Mouse (Mus musculus) neural tube, embryonic 15.5 days (tissue): ENCODE measurements around the gene Setd1b. TPM values are rescaled to one million over a fixed set of nuclear protein-coding genes. Genes with fewer than 3 reads are reported as not detected.
"Not testable (repeated sequence)": the region's sequence is repeated elsewhere in the genome, so short reads cannot be mapped to it uniquely, and the experiment has no call there.

Source experiments
- ATAC-seq: fragments of 200-750 bp; cut with Nextera tagmentation; 2 replicates; pipeline ENCODE4 v1.8.0; 2017; ENCODE audit warnings: mild to moderate bottlenecking, moderate TSS enrichment, moderate library complexity; ENCODE audit not compliant: low FRiP score
- H3K27ac ChIP-seq: fragments of 300-500 bp; sonication (generic); replicated peaks from 2 replicates; pipeline ENCODE4 v1.5.1; 2015; ENCODE audit warnings: mild to moderate bottlenecking, inconsistent platforms
- H3K27me3 ChIP-seq: fragments of 300-500 bp; sonication (generic); replicated peaks from 2 replicates; pipeline ENCODE4 v1.6.1; 2015; ENCODE audit warnings: inconsistent platforms
- H3K36me3 ChIP-seq: fragments of 300-500 bp; sonication (generic); 2 replicates; pipeline ENCODE4 v1.6.1; 2015; ENCODE audit warnings: inconsistent platforms
- H3K4me1 ChIP-seq: fragments of 300-500 bp; sonication (generic); 2 replicates; pipeline ENCODE4 v1.6.1; 2015; ENCODE audit warnings: inconsistent platforms
- H3K4me2 ChIP-seq: fragments of 300-500 bp; sonication (generic); 2 replicates; pipeline ENCODE4 v1.6.1; 2015; ENCODE audit warnings: inconsistent platforms, mild to moderate bottlenecking, moderate library complexity
- H3K4me3 ChIP-seq: fragments of 300-500 bp; sonication (generic); replicated peaks from 2 replicates; pipeline ENCODE4 v1.5.1; 2015; ENCODE audit warnings: mild to moderate bottlenecking, inconsistent platforms
- H3K9ac ChIP-seq: fragments of 300-500 bp; sonication (generic); replicated peaks from 2 replicates; pipeline ENCODE4 v1.6.1; 2015; ENCODE audit warnings: mild to moderate bottlenecking, inconsistent platforms
- H3K9me3 ChIP-seq: fragments of 300-500 bp; sonication (generic); replicated peaks from 2 replicates; pipeline ENCODE4 v1.6.1; 2016; ENCODE audit warnings: inconsistent platforms
- WGBS: fragments of 180-500 bp; shearing (Covaris S2); methylation state at CpG from one replicate; pipeline ENCODE4 v1.1.7; 2015; ENCODE audit warnings: mixed read lengths; 5-methylcytosine and 5-hydroxymethylcytosine counted together
- polyA plus RNA-seq: library from polyadenylated mRNA; unstranded; fragments of >200 nt; fragmentation: Nextera tagmentation; extraction: Ambion mirVana; gene quantifications from 2 replicates; pipeline ENCODE4 v1.2.1, GENCODE M21; 2015

The Setd1b gene
- polyA plus RNA-seq, 1 experiment from 2014 or later = 10.5 TPM

GRCm38 (mm10) chr5:123196746-123197145 is 54.8 kb downstream of the Setd1b start:
- Histone ChIP-seq H3K9me3 (no peaks in the 10 kb centered on the region), H3K4me3 (no peak overlapping the region), H3K4me2 (no peak overlapping the region), H3K36me3 (no peaks in the 10 kb centered on the region), H3K9ac (no peak overlapping the region), H3K27ac (no peak overlapping the region), H3K27me3 (no peaks in the 10 kb centered on the region), H3K4me1 (no peaks in the 10 kb centered on the region)
- ATAC-seq = no peak
- WGBS = 73% methylated on average over 4 of the region's 4 CpGs

GRCm38 (mm10) chr5:123198523-123198922 is 56.5 kb downstream of the Setd1b start:
- Histone ChIP-seq H3K9ac (no peak overlapping the region), H3K4me2 (no peak overlapping the region), H3K27ac (no peak overlapping the region), H3K4me1 (no peaks in the 10 kb centered on the region), H3K4me3 (no peak overlapping the region), H3K27me3 (no peaks in the 10 kb centered on the region), H3K9me3 (no peaks in the 10 kb centered on the region), H3K36me3 (no peaks in the 10 kb centered on the region)
- no peak for ATAC-seq
- 94% methylated on average over 4 of the region's 4 CpGs for WGBS

GRCm38 (mm10) chr5:123200816-123201522 is 59.0 kb downstream of the Setd1b start:
- not testable (repeated sequence) for H3K9ac ChIP-seq, H3K9me3 ChIP-seq, H3K4me1 ChIP-seq, H3K4me2 ChIP-seq, H3K27me3 ChIP-seq, H3K27ac ChIP-seq, ATAC-seq, H3K36me3 ChIP-seq, H3K4me3 ChIP-seq
- WGBS = 88% methylated on average over 6 of the region's 7 CpGs

- no peak overlapping the region for H3K27ac ChIP-seq
- ATAC-seq = no peak
- 81% methylated on average over 7 of the region's 7 CpGs for WGBS
These were observed 59.5 kb downstream of the Setd1b start for GRCm38 (mm10) chr5:123201523-123201892.

GRCm38 (mm10) chr5:123201987-123202386 is 60.0 kb downstream of the Setd1b start:
- Histone ChIP-seq H3K9me3 (no peaks in the 10 kb centered on the region), H3K4me1 (no peaks in the 10 kb centered on the region), H3K9ac (no peak overlapping the region), H3K4me3 (no peak overlapping the region), H3K27me3 (no peaks in the 10 kb centered on the region), H3K36me3 (no peaks in the 10 kb centered on the region), H3K27ac (no peak overlapping the region), H3K4me2 (no peak overlapping the region)
- 87% methylated on average over 5 of the region's 5 CpGs for WGBS
- no peak for ATAC-seq

More at GRCm38 (mm10) chr5:123201523-123201892, 59.5 kb downstream of the Setd1b start:
- no peaks in the 10 kb centered on the region for H3K4me1 ChIP-seq
- no peak overlapping the region for H3K9ac ChIP-seq
- H3K36me3 ChIP-seq = no peaks in the 10 kb centered on the region
- no peaks in the 10 kb centered on the region for H3K9me3 ChIP-seq
- H3K27me3 ChIP-seq = no peaks in the 10 kb centered on the region
- no peak overlapping the region for H3K4me3 ChIP-seq
- H3K4me2 ChIP-seq = no peak overlapping the region

GRCm38 (mm10) chr5:123202771-123203170 is 60.8 kb downstream of the Setd1b start:
- not testable (repeated sequence) for H3K36me3 ChIP-seq, H3K4me2 ChIP-seq, H3K27me3 ChIP-seq, H3K9ac ChIP-seq, H3K4me1 ChIP-seq, H3K4me3 ChIP-seq, ATAC-seq, H3K9me3 ChIP-seq, H3K27ac ChIP-seq
- WGBS = 49% methylated on average over 4 of the region's 4 CpGs

GRCm38 (mm10) chr5:123203591-123203990 is 61.6 kb downstream of the Setd1b start:
- ATAC-seq, H3K4me3 ChIP-seq, H3K27me3 ChIP-seq, H3K36me3 ChIP-seq, H3K4me1 ChIP-seq, H3K9me3 ChIP-seq, H3K9ac ChIP-seq, H3K27ac ChIP-seq, H3K4me2 ChIP-seq: not testable (repeated sequence)
- WGBS = 92% methylated on average over 7 of the region's 7 CpGs

Other genes starting within 250 kb of the Setd1b start
- 81.4 and 89.2 TPM in 2 replicates for gene Kdm2b, start 152.4 kb upstream of the Setd1b start, polyA plus RNA-seq
- gene Orai1, start 127.1 kb upstream of the Setd1b start, polyA plus RNA-seq = 14.1 and 14.2 TPM in 2 replicates
- 0.68 TPM in 1 of 2 replicates, not detected in the other for gene Morn3, start 95.2 kb upstream of the Setd1b start, polyA plus RNA-seq
- 19.6 and 21.0 TPM in 2 replicates for gene Tmem120b, start 73.8 kb upstream of the Setd1b start, polyA plus RNA-seq
- 19.2 and 20.9 TPM in 2 replicates for gene Rhof, start 9.5 kb upstream of the Setd1b start, polyA plus RNA-seq
- gene Psmd9, start 27.2 kb downstream of the Setd1b start, polyA plus RNA-seq = 79.5 and 81.1 TPM in 2 replicates
- gene Hpd, start 40.5 kb downstream of the Setd1b start, polyA plus RNA-seq = 0.50 TPM in 1 of 2 replicates, not detected in the other
- gene Wdr66, start 109.9 kb downstream of the Setd1b start, polyA plus RNA-seq = 1.1 and 1.2 TPM in 2 replicates
- 30.2 and 31.0 TPM in 2 replicates for gene Bcl7a, start 201.6 kb downstream of the Setd1b start, polyA plus RNA-seq